Mouse (Mus musculus): ENCODE results near the gene Rfc2. TPM values are rescaled to one million over a fixed set of nuclear protein-coding genes. Genes with fewer than 3 reads are reported as not detected.

Rfc2 gene
- polyA plus RNA-seq, 2 experiments = 241 to 246 TPM

GRCm38 (mm10) chr5:134639269-134639682, 58.1 kb downstream of the Rfc2 start, which contains the start of gene Eif4h:
Eif4h (minus strand) TSS chr5:134639490.
- H3K27ac ChIP-seq (replicated peaks; ENCODE audit: low read depth, low read length) = peak within 1 kb of the TSS; percentile 93
- peaks cover 21% of the 10 kb centered on the region for H3K36me3 ChIP-seq (ENCODE audit: control insufficient read depth, insufficient read depth, low read length)
- H3K4me1 ChIP-seq (ENCODE audit: control insufficient read depth, insufficient read depth, low read length) = peaks cover 14% of the 10 kb centered on the region
- peak; percentile 82; the same call in 1 of the 2 replicates for TF ChIP-seq POLR2A (IDR thresholded peaks at IDR 0.05; ENCODE audit: borderline replicate concordance, extremely low read depth, insufficient read depth, insufficient read length)
- peak within 1 kb of the TSS; percentile 99 for H3K9ac ChIP-seq (ENCODE audit: low read depth, low read length, severe bottlenecking)
- peak; percentile 95 for ATAC-seq (ENCODE audit: low FRiP score, low read depth)
- peak; percentile 94 for DNase-seq (ENCODE audit: low spot score)
- H3K27me3 ChIP-seq (ENCODE audit: control insufficient read depth, insufficient read depth, low read length) = no peaks in the 10 kb centered on the region
- peak within 1 kb of the TSS; percentile 99 for H3K4me3 ChIP-seq (replicated peaks; ENCODE audit: low read length)
- WGBS = 1% methylated on average over 25 of the region's 52 CpGs
- peak within 1 kb of the TSS; percentile 81 for H3K4me2 ChIP-seq (replicated peaks; ENCODE audit: low read depth, low read length, severe bottlenecking)
- no peaks in the 10 kb centered on the region for H3K9me3 ChIP-seq (ENCODE audit: control insufficient read depth, low read length)

GRCm38 (mm10) chr5:134640371-134640770, 59.2 kb downstream of the Rfc2 start:
- Histone ChIP-seq H3K9ac (ENCODE audit: low read depth, low read length, severe bottlenecking) (no peak overlapping the region), H3K4me3 (replicated peaks; ENCODE audit: low read length) (no peak overlapping the region), H3K27me3 (ENCODE audit: control insufficient read depth, insufficient read depth, low read length) (no peaks in the 10 kb centered on the region), H3K9me3 (ENCODE audit: control insufficient read depth, low read length) (no peaks in the 10 kb centered on the region), H3K36me3 (ENCODE audit: control insufficient read depth, insufficient read depth, low read length) (peaks cover 13% of the 10 kb centered on the region), H3K4me1 (ENCODE audit: control insufficient read depth, insufficient read depth, low read length) (peaks cover 14% of the 10 kb centered on the region), H3K4me2 (replicated peaks; ENCODE audit: low read depth, low read length, severe bottlenecking) (no peak overlapping the region), H3K27ac (replicated peaks; ENCODE audit: low read depth, low read length) (no peak overlapping the region)
- no peak for ATAC-seq (ENCODE audit: low FRiP score, low read depth)
- DNase-seq (ENCODE audit: low spot score) = no peak
- no peak for TF ChIP-seq POLR2A (IDR thresholded peaks at IDR 0.05; ENCODE audit: borderline replicate concordance, extremely low read depth, insufficient read depth, insufficient read length)
- 85% methylated on average over 3 of the region's 3 CpGs for WGBS

- no peak overlapping the region; the same call in 1 of the 2 replicates for H3K9ac ChIP-seq (ENCODE audit: low read depth, low read length, severe bottlenecking)
- no peaks in the 10 kb centered on the region for H3K27me3 ChIP-seq (ENCODE audit: control insufficient read depth, insufficient read depth, low read length)
- DNase-seq (ENCODE audit: low spot score) (no peak), ATAC-seq (ENCODE audit: low FRiP score, low read depth) (no peak)
- H3K9me3 ChIP-seq (ENCODE audit: control insufficient read depth, low read length) = no peaks in the 10 kb centered on the region
- no peak overlapping the region for H3K27ac ChIP-seq (replicated peaks; ENCODE audit: low read depth, low read length)
- no peak overlapping the region for H3K4me2 ChIP-seq (replicated peaks; ENCODE audit: low read depth, low read length, severe bottlenecking)
- H3K4me3 ChIP-seq (replicated peaks; ENCODE audit: low read length) = no peak overlapping the region
- no peak for TF ChIP-seq POLR2A (IDR thresholded peaks at IDR 0.05; ENCODE audit: borderline replicate concordance, extremely low read depth, insufficient read depth, insufficient read length)
- 55% methylated on average over 1 of the region's 1 CpGs for WGBS
- peaks cover 4% of the 10 kb centered on the region; the same call in 1 of the 2 replicates for H3K4me1 ChIP-seq (ENCODE audit: control insufficient read depth, insufficient read depth, low read length)
- no peaks in the 10 kb centered on the region for H3K36me3 ChIP-seq (ENCODE audit: control insufficient read depth, insufficient read depth, low read length)
Observed at GRCm38 (mm10) chr5:134644121-134644520, 63.0 kb downstream of the Rfc2 start.

- 76% methylated on average over 8 of the region's 8 CpGs for WGBS
- Histone ChIP-seq H3K27ac (replicated peaks; ENCODE audit: low read depth, low read length) (no peak overlapping the region), H3K4me2 (replicated peaks; ENCODE audit: low read depth, low read length, severe bottlenecking) (no peak overlapping the region), H3K27me3 (ENCODE audit: control insufficient read depth, insufficient read depth, low read length) (no peaks in the 10 kb centered on the region), H3K36me3 (ENCODE audit: control insufficient read depth, insufficient read depth, low read length) (no peaks in the 10 kb centered on the region), H3K4me3 (replicated peaks; ENCODE audit: low read length) (no peak overlapping the region), H3K4me1 (ENCODE audit: control insufficient read depth, insufficient read depth, low read length) (peaks cover 2% of the 10 kb centered on the region; the same call in 1 of the 2 replicates), H3K9ac (ENCODE audit: low read depth, low read length, severe bottlenecking) (no peak overlapping the region; the same call in 1 of the 2 replicates), H3K9me3 (ENCODE audit: control insufficient read depth, low read length) (no peaks in the 10 kb centered on the region)
- TF ChIP-seq POLR2A (IDR thresholded peaks at IDR 0.05; ENCODE audit: borderline replicate concordance, extremely low read depth, insufficient read depth, insufficient read length) = no peak
- DNase-seq (ENCODE audit: low spot score) = no peak
- ATAC-seq (ENCODE audit: low FRiP score, low read depth) = no peak
Observed at GRCm38 (mm10) chr5:134644643-134645118, 63.5 kb downstream of the Rfc2 start.

GRCm38 (mm10) chr5:134646461-134646860, 65.3 kb downstream of the Rfc2 start:
- 75% methylated on average over 4 of the region's 4 CpGs for WGBS
- no peaks in the 10 kb centered on the region for H3K4me1 ChIP-seq (ENCODE audit: control insufficient read depth, insufficient read depth, low read length)
- H3K27me3 ChIP-seq (ENCODE audit: control insufficient read depth, insufficient read depth, low read length) = no peaks in the 10 kb centered on the region
- no peak for TF ChIP-seq POLR2A (IDR thresholded peaks at IDR 0.05; ENCODE audit: borderline replicate concordance, extremely low read depth, insufficient read depth, insufficient read length)
- no peaks in the 10 kb centered on the region for H3K36me3 ChIP-seq (ENCODE audit: control insufficient read depth, insufficient read depth, low read length)
- ATAC-seq (ENCODE audit: low FRiP score, low read depth) (no peak), DNase-seq (ENCODE audit: low spot score) (no peak)
- H3K9me3 ChIP-seq (ENCODE audit: control insufficient read depth, low read length) = no peaks in the 10 kb centered on the region
- no peak overlapping the region for H3K4me2 ChIP-seq (replicated peaks; ENCODE audit: low read depth, low read length, severe bottlenecking)
- no peak overlapping the region for H3K4me3 ChIP-seq (replicated peaks; ENCODE audit: low read length)
- H3K27ac ChIP-seq (replicated peaks; ENCODE audit: low read depth, low read length) = no peak overlapping the region
- no peak overlapping the region for H3K9ac ChIP-seq (ENCODE audit: low read depth, low read length, severe bottlenecking)

Measured in limb, embryonic 14.5 days (tissue).